Mouse (Mus musculus) effector memory CD4-positive, alpha-beta T cell, adult 7 months (primary cell): ENCODE measurements around the gene Tekt5. TPM values are rescaled to one million over a fixed set of nuclear protein-coding genes. Genes with fewer than 3 reads are reported as not detected.

ENCODE experiments used
- polyA plus RNA-seq: library from polyadenylated mRNA; unstranded; fragments of 100-300 nt; shearing (Covaris generic); gene quantifications from one replicate; pipeline ENCODE4 v1.2.1, GENCODE M21; 2017

Gene Tekt5
- polyA plus RNA-seq: not detected

GRCm38 (mm10) chr16:10394699-10395540 is at the start of gene Tekt5:
TSS of gene Tekt5 (minus strand) at chr16:10395490.

DNA sequence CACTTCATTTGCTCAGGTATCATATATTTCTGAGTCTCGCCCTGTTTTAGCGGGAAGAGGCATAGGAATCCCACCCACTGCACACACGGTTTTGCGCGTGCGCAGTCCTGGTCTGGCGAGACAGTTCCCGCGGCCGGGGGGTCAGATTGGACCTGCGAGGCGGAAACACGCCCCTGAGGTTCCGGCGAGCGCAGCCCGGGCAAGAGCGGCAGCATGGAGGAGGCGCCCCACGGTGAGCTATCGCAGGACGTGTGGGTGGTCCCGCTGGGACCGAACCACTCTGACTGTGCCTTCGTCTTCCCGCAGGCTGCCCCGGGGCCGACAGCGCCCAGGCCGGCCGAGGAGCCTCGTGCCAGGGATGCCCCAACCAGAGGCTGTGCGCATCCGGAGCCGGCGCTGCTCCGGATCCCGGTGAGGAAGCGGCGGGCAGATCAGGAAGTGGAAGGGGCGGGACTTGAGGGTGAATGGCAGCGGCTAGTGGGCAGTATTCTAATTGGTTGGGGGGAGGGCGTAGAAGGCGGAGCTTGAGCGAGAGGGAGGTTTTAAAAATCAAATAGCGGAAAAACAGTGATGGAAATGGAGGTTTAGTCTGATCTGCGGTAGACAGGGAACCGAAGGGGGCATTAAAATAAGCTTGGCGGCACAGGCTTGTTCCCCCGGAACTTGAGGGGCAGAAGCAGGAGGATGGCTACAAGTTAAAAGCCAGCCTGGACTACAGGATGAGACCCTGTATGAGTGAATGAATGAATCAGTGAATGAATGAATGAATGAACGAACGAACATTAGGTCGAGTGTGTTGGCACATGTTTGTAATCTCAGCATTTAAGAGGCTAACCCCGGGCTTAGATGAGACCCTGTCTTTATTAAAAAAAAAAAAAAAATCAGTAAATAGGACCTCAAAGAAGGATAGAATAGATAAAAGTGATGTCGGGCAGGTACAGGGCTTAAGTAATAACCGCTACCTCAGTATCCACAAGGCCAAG is 16.8 kb upstream of the Tekt5 start, which contains the start of gene Nubp1:
Nubp1 (plus strand) TSS at position 185 of the 983 bp plus-strand sequence.

GRCm38 (mm10) chr16:10313646-10314088 is 81.6 kb downstream of the Tekt5 start, which contains the start of gene Emp2:
TSS of gene Emp2 (minus strand) at chr16:10313968.

Other genes with a start within 250 kb of the Tekt5 start
- 1.5 TPM for gene Rpl39l, start 225.3 kb downstream of the Tekt5 start, polyA plus RNA-seq
- 0.90 TPM for gene Atf7ip2, start 202.8 kb downstream of the Tekt5 start, polyA plus RNA-seq
- gene Emp2, start 81.5 kb downstream of the Tekt5 start, polyA plus RNA-seq: not detected
- gene Nubp1, start 16.5 kb upstream of the Tekt5 start, polyA plus RNA-seq: 71.6 TPM
- gene Tvp23a, start 51.9 kb upstream of the Tekt5 start, polyA plus RNA-seq: 4.1 TPM
- gene Ciita, start 84.6 kb upstream of the Tekt5 start, polyA plus RNA-seq: 0.46 TPM
- 13.1 TPM for gene Dexi, start 147.6 kb upstream of the Tekt5 start, polyA plus RNA-seq
- gene Clec16a, start 149.8 kb upstream of the Tekt5 start, polyA plus RNA-seq: 15.5 TPM